Mouse (Mus musculus): Measurements from ENCODE around the gene Olfr1166.
"Not testable (repeated sequence)": the region's sequence is repeated elsewhere in the genome, so short reads cannot be mapped to it uniquely, and the experiment has no call there.

The Olfr1166 gene

GRCm38 (mm10) chr2:88128172-88128571, at the start of gene Olfr1166:
Gene Olfr1166, minus strand, starts transcription at chr2:88128272.
- DNase-seq = no peak

- not testable (repeated sequence) for DNase-seq
Observed at GRCm38 (mm10) chr2:88155093-88155492, 27.0 kb upstream of the Olfr1166 start, which contains the start of gene Olfr1167. Gene Olfr1167, minus strand, starts transcription at chr2:88155193.

GRCm38 (mm10) chr2:88093866-88094265, 34.2 kb downstream of the Olfr1166 start, which contains the start of gene Olfr1164:
Gene Olfr1164, minus strand, starts transcription at chr2:88093966.
- DNase-seq = no peak
